Mouse (Mus musculus) heart, embryonic 12.5 days (tissue): ENCODE data around the gene Bcr. TPM values are rescaled to one million over a fixed set of nuclear protein-coding genes. Genes with fewer than 3 reads are reported as not detected.

Experiments
- ATAC-seq: fragments of 200-750 bp; cut with Nextera tagmentation; 2 replicates; pipeline ENCODE4 v1.8.0; 2017; ENCODE audit warnings: moderate TSS enrichment, moderate library complexity; ENCODE audit not compliant: insufficient number of reproducible peaks, low FRiP score
- H3K27ac ChIP-seq: fragments of 300-500 bp; sonication (generic); 2 replicates; pipeline ENCODE4 v1.5.1; 2016; ENCODE audit warnings: mild to moderate bottlenecking, moderate library complexity; ENCODE audit not compliant: poor library complexity, severe bottlenecking
- H3K27me3 ChIP-seq: fragments of 300-500 bp; sonication (generic); replicated peaks from 2 replicates; pipeline ENCODE4 v1.6.1; 2016; ENCODE audit warnings: mild to moderate bottlenecking, moderate library complexity
- H3K36me3 ChIP-seq: fragments of 300-500 bp; sonication (generic); 2 replicates; pipeline ENCODE4 v1.6.1; 2016; ENCODE audit warnings: mild to moderate bottlenecking, moderate library complexity
- H3K4me1 ChIP-seq: fragments of 300-500 bp; sonication (generic); replicated peaks from 2 replicates; pipeline ENCODE4 v1.6.1; 2016; ENCODE audit warnings: mild to moderate bottlenecking
- H3K4me2 ChIP-seq: fragments of 300-500 bp; sonication (generic); 2 replicates; pipeline ENCODE4 v1.6.1; 2016; ENCODE audit warnings: mild to moderate bottlenecking, moderate library complexity
- H3K4me3 ChIP-seq: fragments of 300-500 bp; sonication (generic); 2 replicates; pipeline ENCODE4 v1.5.1; 2016; ENCODE audit warnings: mild to moderate bottlenecking
- H3K9ac ChIP-seq: fragments of 300-500 bp; sonication (generic); 2 replicates; pipeline ENCODE4 v1.6.1; 2016; ENCODE audit warnings: mild to moderate bottlenecking, moderate library complexity
- H3K9me3 ChIP-seq: fragments of 300-500 bp; sonication (generic); replicated peaks from 2 replicates; pipeline ENCODE4 v1.6.1; 2016; ENCODE audit warnings: mild to moderate bottlenecking, moderate library complexity
- WGBS: fragments of 180-500 bp; shearing (Covaris S2); methylation state at CpG from one replicate; pipeline ENCODE4 v1.1.7; 2016; 5-methylcytosine and 5-hydroxymethylcytosine counted together
- polyA plus RNA-seq: library from polyadenylated mRNA; unstranded; fragments of >200 nt; fragmentation: Nextera tagmentation; extraction: Ambion mirVana; gene quantifications from 2 replicates; pipeline ENCODE4 v1.2.1, GENCODE M21; 2016

Bcr gene
- polyA plus RNA-seq, 1 experiment from 2014 or later, result 21.9 TPM

DNA sequence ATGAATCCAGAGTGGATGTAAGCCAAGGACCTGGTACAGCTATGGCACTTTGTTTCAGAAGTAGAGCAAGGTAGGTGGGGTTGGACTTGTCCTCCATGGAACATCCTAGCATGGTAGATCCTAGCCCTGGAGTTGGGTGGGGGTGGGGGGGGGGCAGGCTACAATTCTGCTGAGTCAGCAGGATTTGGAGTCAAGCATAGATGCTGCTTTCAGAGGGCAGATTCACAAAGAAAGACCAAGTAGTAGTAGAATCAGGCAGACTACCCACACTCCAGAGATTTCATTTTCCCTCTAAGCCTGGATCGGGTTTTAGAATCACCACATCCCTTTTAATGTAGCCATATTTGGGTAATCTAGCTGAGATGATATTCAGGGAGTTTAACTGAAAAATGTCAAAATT, 33.9 kb downstream of the Bcr start:
- Histone ChIP-seq H3K27me3 (peaks cover 47% of the 10 kb centered on the region), H3K4me2 (no peak overlapping the region), H3K36me3 (no peaks in the 10 kb centered on the region), H3K9me3 (no peaks in the 10 kb centered on the region), H3K4me3 (no peak overlapping the region), H3K9ac (no peak overlapping the region), H3K27ac (no peak overlapping the region), H3K4me1 (peaks cover 58% of the 10 kb centered on the region)
- ATAC-seq, result no peak
- 86% methylated on average over 1 of the region's 1 CpGs for WGBS

DNA sequence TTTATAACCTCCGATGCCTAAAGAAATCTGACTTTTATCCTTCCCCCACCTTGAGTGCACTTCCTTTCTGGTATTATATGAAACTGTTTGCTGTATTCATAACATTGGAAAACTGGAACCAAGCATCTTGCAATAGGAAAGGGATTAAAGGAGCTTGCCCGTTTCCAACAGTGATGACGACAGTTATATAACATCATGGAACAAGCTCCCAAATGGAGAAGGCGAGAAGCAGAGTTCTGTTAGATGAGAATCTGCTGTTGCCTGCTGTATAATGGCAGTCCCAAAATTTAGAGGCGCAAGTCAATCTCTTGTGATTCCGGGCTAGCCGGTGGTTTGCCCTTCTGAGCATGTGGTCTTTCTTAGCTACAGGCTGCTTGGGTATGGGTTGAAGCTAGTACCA, 34.8 kb downstream of the Bcr start:
- no peaks in the 10 kb centered on the region for H3K9me3 ChIP-seq

DNA sequence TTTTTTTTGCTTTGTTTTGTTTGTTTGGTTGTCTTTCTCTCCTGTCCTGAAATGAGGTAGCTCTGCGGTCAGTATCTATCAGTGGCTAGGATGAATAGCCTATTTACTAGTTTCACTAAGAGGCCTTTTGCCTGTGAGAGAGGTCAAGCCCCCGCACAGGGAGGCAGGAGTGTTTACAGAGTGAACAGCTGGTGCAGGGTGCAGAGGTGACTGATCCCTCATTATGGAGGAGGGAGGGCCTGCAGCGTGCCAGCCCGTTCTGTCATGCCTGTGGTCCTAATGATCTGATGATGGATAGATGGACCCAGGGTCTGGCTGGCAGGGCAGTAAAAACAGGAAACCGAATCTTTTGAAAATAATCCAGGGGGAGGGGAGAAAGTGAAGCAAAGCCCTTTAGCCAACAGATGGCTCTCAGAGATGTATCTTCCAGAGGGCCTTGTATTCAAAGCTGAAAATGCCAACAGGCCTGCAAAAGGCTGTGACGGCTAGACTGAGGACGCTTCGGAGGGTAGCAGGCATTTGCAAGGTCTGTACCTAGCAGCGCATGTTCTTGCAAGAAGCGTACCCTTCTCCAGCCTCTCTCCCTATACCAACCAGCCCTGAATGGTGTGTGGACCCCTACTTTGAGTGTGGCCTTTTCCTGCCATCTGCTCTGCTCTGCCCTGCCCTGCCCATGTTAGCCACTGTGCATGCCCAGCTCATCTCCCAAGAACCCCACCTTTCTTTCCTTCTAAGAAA, 38.2 kb downstream of the Bcr start:
- Histone ChIP-seq H3K9me3 (no peaks in the 10 kb centered on the region), H3K4me2 (no peak overlapping the region), H3K27ac (no peak overlapping the region), H3K4me1 (peaks cover 55% of the 10 kb centered on the region), H3K9ac (no peak overlapping the region), H3K4me3 (no peak overlapping the region), H3K36me3 (no peaks in the 10 kb centered on the region), H3K27me3 (peaks cover 66% of the 10 kb centered on the region)
- WGBS, result 59% methylated on average over 10 of the region's 10 CpGs
- ATAC-seq, result no peak

More for the DNA sequence above, 34.8 kb downstream of the Bcr start:
- no peaks in the 10 kb centered on the region for H3K36me3 ChIP-seq
- no peak overlapping the region for H3K9ac ChIP-seq
- no peak for ATAC-seq
- no peak overlapping the region for H3K27ac ChIP-seq
- H3K4me3 ChIP-seq, result no peak overlapping the region
- 92% methylated on average over 7 of the region's 7 CpGs for WGBS
- peaks cover 63% of the 10 kb centered on the region for H3K4me1 ChIP-seq
- H3K4me2 ChIP-seq, result no peak overlapping the region
- peaks cover 48% of the 10 kb centered on the region for H3K27me3 ChIP-seq

DNA sequence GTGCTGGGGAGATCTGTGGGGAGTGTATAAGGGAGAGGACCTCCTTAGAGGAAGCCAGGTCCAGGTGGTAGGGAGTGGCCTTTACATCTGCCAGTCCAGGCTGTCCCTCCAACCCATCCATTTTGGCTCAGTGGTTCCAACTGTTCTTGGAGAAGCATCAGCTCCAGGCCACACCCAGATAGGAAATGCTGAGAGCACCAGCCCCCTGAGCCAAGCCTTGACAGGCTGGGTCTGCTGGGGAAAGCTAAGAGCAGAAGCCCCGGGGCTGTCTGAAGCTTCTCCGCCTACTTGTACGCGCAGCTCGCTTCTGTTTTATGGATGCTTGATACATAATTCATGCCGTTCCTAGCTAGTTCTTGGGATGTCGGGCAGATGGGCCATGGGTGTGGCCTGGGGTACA, 39.9 kb downstream of the Bcr start:
- WGBS, result 86% methylated on average over 7 of the region's 7 CpGs
- no peak for ATAC-seq

DNA sequence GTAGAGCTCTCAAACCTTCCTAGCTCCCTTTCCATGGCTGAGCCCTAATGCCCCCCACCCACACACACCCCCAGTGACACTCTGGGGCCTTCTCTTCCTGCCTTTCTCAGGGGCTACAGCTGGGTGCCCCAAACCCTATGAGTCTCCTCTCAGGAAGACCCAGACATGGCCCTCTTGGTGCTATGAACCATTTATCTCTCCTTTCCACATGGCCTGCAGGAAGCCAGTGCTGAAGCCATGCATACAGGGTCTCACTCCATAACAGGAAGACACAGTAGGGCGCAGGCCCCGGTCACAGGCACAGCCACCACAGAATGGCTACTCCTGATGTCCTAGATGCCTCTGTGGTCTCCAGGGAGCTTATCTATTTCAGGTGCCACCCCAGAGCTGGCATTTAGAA, 43.1 kb downstream of the Bcr start:
- Histone ChIP-seq H3K36me3 (no peaks in the 10 kb centered on the region), H3K4me2 (no peak overlapping the region), H3K27ac (no peak overlapping the region; the same call in 1 of the 2 replicates), H3K9me3 (no peaks in the 10 kb centered on the region), H3K4me1 (peaks cover 59% of the 10 kb centered on the region), H3K4me3 (no peak overlapping the region), H3K27me3 (peaks cover 42% of the 10 kb centered on the region), H3K9ac (no peak overlapping the region)
- WGBS, result 67% methylated on average over 2 of the region's 2 CpGs
- ATAC-seq, result no peak

More for the DNA sequence above, 39.9 kb downstream of the Bcr start:
- Histone ChIP-seq H3K36me3 (no peaks in the 10 kb centered on the region), H3K4me3 (no peak overlapping the region), H3K27ac (no peak overlapping the region), H3K4me1 (peaks cover 66% of the 10 kb centered on the region), H3K9ac (no peak overlapping the region), H3K27me3 (peaks cover 51% of the 10 kb centered on the region), H3K4me2 (no peak overlapping the region), H3K9me3 (no peaks in the 10 kb centered on the region)

DNA sequence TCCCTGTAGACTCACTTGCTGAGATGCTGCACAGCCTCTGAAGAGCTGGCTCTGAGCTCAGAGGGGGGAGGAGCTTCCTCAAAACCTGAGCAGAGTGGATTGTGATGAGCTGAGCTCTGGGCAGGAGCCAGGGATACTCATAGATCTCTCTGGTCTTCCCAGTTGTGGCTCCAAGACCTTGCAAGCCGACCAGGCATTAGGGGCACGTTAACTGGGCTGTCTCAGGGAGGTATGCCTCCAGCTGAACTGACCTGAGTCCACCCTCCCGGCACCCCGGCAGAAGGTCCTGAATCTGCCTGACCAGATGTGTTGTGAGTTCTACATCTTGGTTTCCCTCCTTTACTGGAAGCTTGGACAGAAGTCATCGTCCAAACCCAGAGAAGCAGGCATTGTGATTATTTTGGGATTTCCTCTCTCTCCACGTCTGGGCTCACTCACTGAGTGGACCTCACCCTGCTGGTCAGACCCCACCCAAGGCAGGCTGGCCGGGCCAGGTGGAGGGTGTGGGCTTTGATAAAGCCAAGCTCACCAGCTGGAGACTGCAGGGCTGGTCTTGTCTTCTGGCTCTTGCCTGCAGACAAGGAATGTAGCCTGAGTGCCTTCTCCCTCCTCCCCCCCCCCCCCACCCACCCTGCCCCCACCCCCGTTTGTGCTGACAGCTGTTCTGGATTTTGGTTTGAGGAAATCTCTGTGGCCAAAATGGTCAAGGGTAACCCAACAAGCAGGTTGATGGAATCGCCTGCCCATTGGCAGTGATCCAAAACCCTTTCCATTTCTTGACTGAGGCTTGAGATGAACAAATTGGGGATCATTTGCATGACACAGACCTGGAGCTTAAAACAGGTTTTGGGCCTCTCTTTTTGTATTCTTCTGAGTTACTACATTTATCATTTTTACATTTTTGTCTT, 44.1 kb downstream of the Bcr start:
- H3K9me3 ChIP-seq, result no peaks in the 10 kb centered on the region
- no peaks in the 10 kb centered on the region for H3K36me3 ChIP-seq
- no peak overlapping the region; the same call in 1 of the 2 replicates for H3K27ac ChIP-seq
- peaks cover 53% of the 10 kb centered on the region for H3K4me1 ChIP-seq
- H3K4me3 ChIP-seq, result no peak overlapping the region
- 44% methylated on average over 9 of the region's 9 CpGs for WGBS
- no peak overlapping the region for H3K4me2 ChIP-seq
- peak; percentile 55; the same call in 1 of the 2 replicates for ATAC-seq
- peaks cover 32% of the 10 kb centered on the region for H3K27me3 ChIP-seq
- H3K9ac ChIP-seq, result no peak overlapping the region

DNA sequence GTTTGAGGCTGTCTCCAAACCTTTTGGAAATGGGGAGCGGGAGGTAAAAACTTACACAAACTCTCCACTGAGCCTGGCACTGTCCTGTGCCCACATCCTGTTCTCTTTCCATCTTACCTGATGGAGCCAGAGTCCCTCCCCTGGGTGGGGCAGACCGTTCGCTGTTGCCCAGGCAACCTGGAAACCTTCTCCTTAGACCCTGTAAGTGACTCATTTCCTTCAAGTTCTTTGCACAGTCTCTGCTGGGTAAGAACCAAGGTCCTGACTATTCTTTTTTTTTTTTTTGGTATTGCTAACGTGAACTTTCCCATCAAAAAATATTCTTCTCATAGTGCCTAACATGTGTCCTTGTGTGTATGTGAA, 44.7 kb downstream of the Bcr start:
- peaks cover 32% of the 10 kb centered on the region for H3K27me3 ChIP-seq
- ATAC-seq, result no peak
- no peaks in the 10 kb centered on the region for H3K9me3 ChIP-seq
- H3K4me1 ChIP-seq, result peaks cover 50% of the 10 kb centered on the region
- H3K4me2 ChIP-seq, result no peak overlapping the region
- H3K9ac ChIP-seq, result no peak overlapping the region
- 65% methylated on average over 4 of the region's 4 CpGs for WGBS
- no peak overlapping the region for H3K27ac ChIP-seq
- no peak overlapping the region for H3K4me3 ChIP-seq
- H3K36me3 ChIP-seq, result no peaks in the 10 kb centered on the region

DNA sequence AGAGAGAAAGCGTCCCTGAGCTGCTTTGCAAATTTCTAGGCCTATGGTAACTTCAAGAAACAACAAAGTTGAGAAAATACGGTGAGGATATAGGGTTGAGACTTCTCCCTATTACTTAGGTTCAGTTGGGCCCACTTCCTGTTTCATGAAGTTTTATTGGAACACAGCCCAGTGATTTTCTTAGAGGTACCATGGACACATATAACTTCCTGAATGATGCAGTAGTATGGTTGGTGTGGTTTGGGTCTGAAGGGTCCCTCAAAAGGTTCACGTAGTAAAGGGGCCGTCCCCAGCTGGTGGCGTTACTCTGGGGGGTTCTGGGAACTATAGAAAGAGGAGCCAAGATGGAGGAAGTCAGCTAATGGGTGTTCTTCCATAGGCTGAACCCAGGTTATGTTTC, 45.3 kb downstream of the Bcr start:
- Histone ChIP-seq H3K27me3 (peaks cover 28% of the 10 kb centered on the region), H3K4me1 (peaks cover 45% of the 10 kb centered on the region), H3K27ac (no peak overlapping the region), H3K9ac (no peak overlapping the region), H3K4me3 (no peak overlapping the region), H3K4me2 (no peak overlapping the region), H3K36me3 (no peaks in the 10 kb centered on the region), H3K9me3 (no peaks in the 10 kb centered on the region)
- ATAC-seq, result no peak
- WGBS, result 86% methylated on average over 5 of the region's 5 CpGs

DNA sequence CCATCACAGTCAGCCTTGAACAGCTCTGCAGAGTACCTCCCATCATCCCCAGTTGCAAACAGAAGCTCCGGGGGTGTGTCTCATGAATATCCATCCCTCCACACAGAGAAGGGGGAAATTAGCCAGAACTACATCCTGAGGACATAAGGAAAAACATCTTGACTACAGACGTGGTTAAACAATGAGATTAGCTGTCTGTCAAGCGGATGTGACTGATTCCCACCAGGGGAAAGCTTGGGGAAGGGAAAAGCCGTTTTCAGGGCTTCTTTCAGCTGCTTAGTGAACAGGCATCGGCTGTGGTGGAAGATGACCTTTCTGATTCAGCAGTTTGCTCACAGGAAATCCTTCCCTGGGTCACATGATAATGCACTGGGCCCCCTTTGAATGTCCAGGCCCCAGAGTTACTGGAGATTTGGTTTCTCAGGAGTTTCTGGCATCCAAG, 46.6 kb downstream of the Bcr start:
- Histone ChIP-seq H3K27me3 (peaks cover 15% of the 10 kb centered on the region; the same call in 1 of the 2 replicates), H3K27ac (peak overlapping the region; percentile 61), H3K36me3 (no peaks in the 10 kb centered on the region), H3K4me2 (no peak overlapping the region), H3K4me3 (no peak overlapping the region), H3K9me3 (no peaks in the 10 kb centered on the region), H3K9ac (0 out of 2 replicates have a peak overlapping the region, but pooled peaks have one; percentile 17), H3K4me1 (peaks cover 53% of the 10 kb centered on the region)
- 27% methylated on average over 5 of the region's 5 CpGs for WGBS
- peak; percentile 10; the same call in 1 of the 2 replicates for ATAC-seq

DNA sequence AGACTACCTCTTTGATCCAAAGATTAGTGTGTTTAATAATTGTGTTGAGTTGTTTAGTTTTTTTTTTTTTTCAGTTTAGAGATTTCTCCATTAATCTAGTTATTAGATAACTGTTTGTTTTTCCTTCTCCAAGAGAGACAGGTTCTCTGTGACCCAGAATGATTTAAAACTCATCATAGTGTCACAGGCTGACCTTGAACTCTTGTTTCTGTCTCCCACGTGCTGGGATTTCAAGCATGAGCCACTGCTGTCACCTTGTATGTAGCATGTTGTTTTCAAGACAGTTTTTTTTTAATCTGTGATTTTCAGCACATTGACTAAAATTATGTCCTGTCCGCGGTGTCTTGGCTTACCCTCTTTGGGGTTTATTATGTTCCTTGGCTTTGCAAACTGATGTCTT, 47.7 kb downstream of the Bcr start:
- Histone ChIP-seq H3K9me3 (no peaks in the 10 kb centered on the region), H3K4me2 (no peak overlapping the region), H3K4me3 (no peak overlapping the region), H3K4me1 (peaks cover 58% of the 10 kb centered on the region), H3K9ac (no peak overlapping the region), H3K27ac (no peak overlapping the region), H3K36me3 (no peaks in the 10 kb centered on the region), H3K27me3 (0 out of 2 replicates have a peak, but pooled peaks cover 6% of the 10 kb centered on the region)
- WGBS, result 78% methylated on average over 3 of the region's 3 CpGs
- ATAC-seq, result no peak

DNA sequence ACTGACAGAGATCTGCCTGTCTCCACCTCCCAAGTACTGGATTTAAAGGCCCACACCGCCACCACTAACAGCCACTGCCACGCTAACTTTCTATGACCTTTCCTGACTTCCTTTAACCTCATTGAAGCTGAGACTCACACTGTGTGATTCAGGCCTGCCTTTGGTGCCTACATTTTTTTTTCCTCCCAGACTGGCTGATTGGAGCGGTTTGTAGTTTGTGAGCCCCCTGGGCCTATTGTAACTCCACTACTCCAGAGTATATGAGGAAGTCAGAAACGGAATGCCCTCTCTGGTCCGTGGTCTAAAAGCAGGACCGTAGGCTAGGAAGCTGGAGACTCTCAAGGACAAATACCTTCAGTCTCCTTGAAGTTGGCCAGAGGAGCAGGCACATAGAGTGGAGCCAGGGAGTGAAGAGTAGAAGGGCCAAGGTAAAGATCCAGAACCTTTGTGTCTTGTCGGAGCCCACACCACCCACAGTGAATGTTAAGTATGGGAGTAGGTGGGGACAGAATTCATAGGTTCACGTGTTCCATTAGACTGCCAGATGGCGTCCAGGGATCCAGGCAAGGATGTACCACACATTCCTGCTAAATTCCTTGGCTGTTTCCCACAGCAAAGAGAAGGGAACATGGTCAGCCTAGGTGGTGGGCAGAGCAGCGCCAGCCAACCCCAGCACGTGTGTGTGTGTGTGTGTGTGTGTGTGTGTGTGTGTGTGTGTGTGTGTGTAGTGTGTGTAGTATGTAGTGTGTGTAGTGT, 51.2 kb downstream of the Bcr start:
- Histone ChIP-seq H3K4me2 (no peak overlapping the region), H3K27ac (no peak overlapping the region), H3K36me3 (no peaks in the 10 kb centered on the region), H3K27me3 (no peaks in the 10 kb centered on the region), H3K9ac (no peak overlapping the region), H3K4me3 (no peak overlapping the region), H3K4me1 (peaks cover 45% of the 10 kb centered on the region), H3K9me3 (no peaks in the 10 kb centered on the region)
- 71% methylated on average over 11 of the region's 11 CpGs for WGBS
- no peak for ATAC-seq
